Mouse (Mus musculus): Measurements from ENCODE around the gene Pyroxd1. TPM values are rescaled to one million over a fixed set of nuclear protein-coding genes. Genes with fewer than 3 reads are reported as not detected.

Pyroxd1 gene
- polyA plus RNA-seq, 1 experiment from 2014 or later, result 23.6 TPM

- ATAC-seq (ENCODE audit: low FRiP score), result no peak
- 95% methylated on average over 6 of the region's 6 CpGs for WGBS
- Histone ChIP-seq H3K4me1 (no peaks in the 10 kb centered on the region), H3K36me3 (peaks cover 15% of the 10 kb centered on the region), H3K4me2 (replicated peaks) (no peak overlapping the region), H3K27me3 (no peaks in the 10 kb centered on the region), H3K9ac (no peak overlapping the region), H3K4me3 (no peak overlapping the region), H3K27ac (no peak overlapping the region), H3K9me3 (replicated peaks) (no peaks in the 10 kb centered on the region)
Measured at GRCm38 (mm10) chr6:142379961-142380360, 34.5 kb downstream of the Pyroxd1 start.

DNA sequence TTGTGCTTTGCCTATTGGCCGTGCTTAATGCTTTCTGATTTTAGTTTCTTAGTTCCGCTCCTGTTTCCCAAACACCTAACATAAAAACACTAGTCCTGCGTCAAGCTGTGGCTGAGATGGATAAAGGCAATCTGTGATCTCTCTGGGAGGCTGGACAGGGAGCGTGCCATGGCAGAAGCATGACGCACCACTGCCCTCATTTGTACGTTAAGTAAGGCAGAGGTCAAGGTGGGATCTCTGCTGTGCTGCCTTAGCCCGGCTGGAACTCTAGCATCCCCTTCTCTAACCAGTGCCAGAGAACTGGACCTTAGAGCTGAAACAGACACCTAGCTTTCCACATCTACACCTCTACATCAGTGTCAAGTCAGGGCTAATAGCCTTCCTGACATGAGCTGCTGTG lies 36.2 kb downstream of the Pyroxd1 start:
- no peaks in the 10 kb centered on the region for H3K27me3 ChIP-seq
- H3K4me1 ChIP-seq, result peaks cover 5% of the 10 kb centered on the region; the same call in 1 of the 2 replicates
- H3K36me3 ChIP-seq, result 0 out of 2 replicates have a peak, but pooled peaks cover under 1% of the 10 kb centered on the region
- no peaks in the 10 kb centered on the region for H3K9me3 ChIP-seq (replicated peaks)
- WGBS, result 94% methylated on average over 7 of the region's 7 CpGs
- ATAC-seq (ENCODE audit: low FRiP score), result no peak
- no peak overlapping the region for H3K27ac ChIP-seq
- no peak overlapping the region for H3K9ac ChIP-seq
- no peak overlapping the region for H3K4me2 ChIP-seq (replicated peaks)
- H3K4me3 ChIP-seq, result no peak overlapping the region

DNA sequence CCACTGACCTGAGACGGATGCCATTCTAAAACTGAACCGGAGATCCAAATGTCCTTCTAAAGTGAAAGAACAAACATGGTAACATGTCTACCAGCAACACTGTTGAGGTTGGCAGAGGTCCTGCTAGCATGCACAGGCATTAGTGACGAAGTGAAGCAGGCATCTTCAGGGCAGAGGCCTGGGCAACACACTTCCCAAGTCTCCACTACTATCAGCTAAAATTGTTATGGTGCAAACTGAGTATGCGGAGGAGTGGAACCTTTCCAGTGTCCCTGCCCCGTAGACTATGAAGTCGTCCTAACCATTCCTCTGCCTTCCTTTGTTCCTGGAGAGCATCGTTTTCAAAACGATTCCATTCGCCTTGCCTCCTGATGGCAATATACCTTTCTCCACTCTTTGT lies 39.1 kb downstream of the Pyroxd1 start:
- Histone ChIP-seq H3K9me3 (replicated peaks) (no peaks in the 10 kb centered on the region), H3K27me3 (no peaks in the 10 kb centered on the region), H3K36me3 (no peaks in the 10 kb centered on the region), H3K4me3 (no peak overlapping the region), H3K4me1 (peaks cover 14% of the 10 kb centered on the region), H3K4me2 (replicated peaks) (no peak overlapping the region), H3K27ac (no peak overlapping the region), H3K9ac (no peak overlapping the region)
- 92% methylated on average over 9 of the region's 9 CpGs for WGBS
- no peak for ATAC-seq (ENCODE audit: low FRiP score)

DNA sequence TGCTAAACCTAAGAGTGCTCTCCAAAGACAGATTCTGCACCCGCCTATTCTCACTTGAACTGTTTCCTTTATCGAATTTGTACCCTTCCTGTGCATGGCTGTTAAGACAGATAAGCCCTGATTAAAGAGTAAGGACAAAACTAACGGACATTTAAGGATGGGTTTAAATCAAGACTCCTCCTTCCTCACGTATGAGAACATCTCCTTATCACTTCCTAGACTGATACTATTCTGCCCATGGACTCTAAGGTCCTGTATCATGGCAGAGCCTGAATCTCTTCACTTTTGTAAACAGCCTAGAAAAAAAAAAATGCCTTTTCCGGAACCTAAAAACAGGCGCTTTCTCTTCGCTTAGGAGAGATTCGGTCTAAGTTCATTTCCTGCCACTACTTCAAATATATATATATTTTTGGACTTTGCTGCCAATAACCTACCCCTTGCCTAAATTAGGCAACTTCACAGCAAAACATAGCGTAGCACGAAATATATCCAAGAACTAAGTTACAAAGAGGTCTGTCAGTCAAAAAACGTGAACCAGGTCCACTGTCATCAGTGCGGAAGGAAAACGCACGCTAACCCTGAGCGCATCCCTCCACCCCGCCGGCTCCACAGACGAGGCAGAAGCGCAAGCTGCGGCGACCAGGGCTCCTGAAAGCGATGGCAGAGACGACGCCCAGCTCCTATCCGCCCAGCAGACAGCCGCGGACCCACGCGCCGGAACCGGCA lies 41.0 kb downstream of the Pyroxd1 start:
- peak overlapping the region; percentile 68 for H3K4me2 ChIP-seq (replicated peaks)
- no peaks in the 10 kb centered on the region for H3K36me3 ChIP-seq
- peak; percentile 90 for ATAC-seq (ENCODE audit: low FRiP score)
- H3K27me3 ChIP-seq, result no peaks in the 10 kb centered on the region
- WGBS, result 6% methylated on average over 31 of the region's 31 CpGs
- H3K9me3 ChIP-seq (replicated peaks), result no peaks in the 10 kb centered on the region
- peaks cover 14% of the 10 kb centered on the region for H3K4me1 ChIP-seq
- peak overlapping the region; percentile 98 for H3K4me3 ChIP-seq
- H3K27ac ChIP-seq, result no peak overlapping the region
- peak overlapping the region; percentile 86 for H3K9ac ChIP-seq

DNA sequence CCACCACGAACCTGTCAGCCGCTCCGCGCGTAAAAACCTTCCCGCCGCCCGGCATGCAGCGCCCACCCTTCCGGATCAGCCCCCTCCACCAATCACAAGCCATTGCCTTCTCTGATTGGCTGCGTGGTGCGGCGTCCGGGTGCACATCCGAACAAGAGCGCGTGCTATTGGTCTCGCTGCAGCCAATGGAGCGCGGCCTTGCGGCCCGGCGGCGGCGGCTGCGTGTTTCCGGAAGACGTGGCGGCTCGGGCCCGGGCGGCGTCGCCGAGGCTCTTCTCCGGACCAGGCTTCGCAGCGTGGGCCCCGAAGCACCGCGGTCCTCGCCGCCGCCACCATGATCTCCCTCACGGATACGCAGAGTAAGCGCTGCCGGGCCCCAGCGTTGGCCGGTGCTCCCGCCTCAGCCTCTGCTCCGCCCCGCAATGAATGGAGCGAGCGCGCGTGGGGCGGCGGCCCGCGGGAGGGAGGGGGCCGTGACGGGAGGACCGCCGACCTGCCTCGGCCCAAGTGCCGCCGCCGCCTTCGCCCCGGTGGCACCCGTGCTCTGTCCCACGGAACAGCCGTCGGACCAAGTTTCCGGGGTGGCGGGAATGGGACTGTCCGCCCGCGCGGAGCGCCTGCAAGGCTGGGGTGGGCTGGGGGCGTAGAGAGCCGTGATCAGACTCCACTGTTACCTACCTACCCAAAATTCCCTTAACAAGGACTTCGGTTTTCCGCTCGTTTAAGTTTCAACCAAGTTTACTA lies 41.7 kb downstream of the Pyroxd1 start, which contains the start of the genes Recql and Golt1b:
Gene Recql, minus strand, starts transcription at position 77 of the 744 bp plus-strand sequence.
Gene Golt1b, plus strand, starts transcription at position 211 of the 744 bp plus-strand sequence.
- H3K9me3 ChIP-seq (replicated peaks), result no peaks in the 10 kb centered on the region
- peak; percentile 100 for ATAC-seq (ENCODE audit: low FRiP score)
- H3K27ac ChIP-seq, result no peak within 1 kb of the TSS; the same call in 1 of the 2 replicates
- peak within 1 kb of the TSS; percentile 86 for H3K9ac ChIP-seq
- WGBS, result under 1% methylated on average over 70 of the region's 87 CpGs
- peak within 1 kb of the TSS; percentile 71 for H3K4me2 ChIP-seq (replicated peaks)
- H3K4me3 ChIP-seq, result peak within 1 kb of the TSS; percentile 98
- H3K36me3 ChIP-seq, result no peaks in the 10 kb centered on the region
- H3K27me3 ChIP-seq, result no peaks in the 10 kb centered on the region
- H3K4me1 ChIP-seq, result peaks cover 14% of the 10 kb centered on the region

DNA sequence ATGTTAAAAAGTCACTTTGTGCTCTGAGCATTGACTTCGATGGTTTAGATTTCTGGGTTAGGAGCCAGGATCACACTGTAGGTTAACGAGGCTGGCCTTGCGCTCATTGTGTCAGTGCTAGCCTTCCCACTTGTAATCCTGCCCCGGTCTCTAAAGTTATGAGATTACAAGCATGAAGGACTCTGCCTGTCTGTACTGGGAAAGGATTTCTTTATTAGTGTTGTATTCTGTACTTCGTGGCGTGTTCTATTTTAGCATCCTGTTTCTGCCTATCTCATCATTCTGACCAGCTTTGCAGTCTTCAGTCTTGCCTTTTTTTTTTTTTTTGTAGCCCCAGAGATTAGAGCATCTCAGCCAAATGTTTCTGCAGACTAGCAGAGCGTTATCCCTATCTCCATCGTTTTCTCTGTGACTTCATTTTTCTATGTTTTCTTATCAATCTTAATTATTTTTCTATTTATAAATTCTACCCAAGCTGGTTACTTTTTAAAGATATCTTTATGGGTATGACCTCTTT lies 42.4 kb downstream of the Pyroxd1 start:
- ATAC-seq (ENCODE audit: low FRiP score), result no peak
- WGBS, result 23% methylated on average over 8 of the region's 8 CpGs

DNA sequence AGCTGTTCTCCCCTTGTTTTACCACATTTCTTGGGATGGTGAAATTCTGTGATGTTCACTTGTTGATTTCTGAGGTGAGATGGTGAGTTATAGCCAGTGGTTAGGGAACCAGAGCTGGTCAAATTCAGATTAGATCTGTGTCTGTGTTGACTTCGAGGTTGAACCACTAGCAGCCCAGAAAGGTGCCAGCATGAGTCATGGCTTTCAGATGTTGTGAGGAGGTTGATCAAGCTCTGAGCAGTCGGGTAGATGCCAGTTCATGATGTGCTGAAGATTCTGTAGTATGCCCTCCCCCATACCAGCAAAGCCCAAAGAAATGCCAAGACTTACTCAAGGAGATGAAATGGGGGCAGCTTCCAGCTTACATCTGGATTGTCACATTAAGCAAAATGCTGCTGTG lies 43.6 kb downstream of the Pyroxd1 start:
- 82% methylated on average over 2 of the region's 2 CpGs for WGBS
- H3K4me1 ChIP-seq, result peaks cover 14% of the 10 kb centered on the region
- no peak for ATAC-seq (ENCODE audit: low FRiP score)
- no peak overlapping the region for H3K4me2 ChIP-seq (replicated peaks)
- no peak overlapping the region for H3K9ac ChIP-seq
- no peaks in the 10 kb centered on the region for H3K27me3 ChIP-seq
- H3K4me3 ChIP-seq, result no peak overlapping the region
- H3K27ac ChIP-seq, result no peak overlapping the region
- no peaks in the 10 kb centered on the region for H3K9me3 ChIP-seq (replicated peaks)
- 0 out of 2 replicates have a peak, but pooled peaks cover 7% of the 10 kb centered on the region for H3K36me3 ChIP-seq

More for the DNA sequence above, 42.4 kb downstream of the Pyroxd1 start:
- Histone ChIP-seq H3K4me3 (peak overlapping the region; percentile 98), H3K4me1 (peaks cover 14% of the 10 kb centered on the region), H3K27me3 (no peaks in the 10 kb centered on the region), H3K36me3 (no peaks in the 10 kb centered on the region), H3K4me2 (replicated peaks) (peak overlapping the region; percentile 71), H3K9ac (peak overlapping the region; percentile 86), H3K27ac (no peak overlapping the region), H3K9me3 (replicated peaks) (no peaks in the 10 kb centered on the region)

GRCm38 (mm10) chr6:142392312-142392711 lies 46.9 kb downstream of the Pyroxd1 start:
- no peak overlapping the region for H3K4me2 ChIP-seq (replicated peaks)
- H3K27me3 ChIP-seq, result no peaks in the 10 kb centered on the region
- no peaks in the 10 kb centered on the region for H3K9me3 ChIP-seq (replicated peaks)
- WGBS, result 96% methylated on average over 5 of the region's 5 CpGs
- ATAC-seq (ENCODE audit: low FRiP score), result no peak
- no peak overlapping the region for H3K27ac ChIP-seq
- H3K4me3 ChIP-seq, result no peak overlapping the region
- H3K9ac ChIP-seq, result no peak overlapping the region
- peaks cover 8% of the 10 kb centered on the region for H3K4me1 ChIP-seq
- peaks cover 28% of the 10 kb centered on the region for H3K36me3 ChIP-seq

GRCm38 (mm10) chr6:142394669-142395068 lies 49.2 kb downstream of the Pyroxd1 start:
- Histone ChIP-seq H3K4me2 (replicated peaks) (no peak overlapping the region), H3K4me1 (no peaks in the 10 kb centered on the region), H3K27me3 (no peaks in the 10 kb centered on the region), H3K9ac (no peak overlapping the region), H3K27ac (no peak overlapping the region), H3K9me3 (replicated peaks) (no peaks in the 10 kb centered on the region), H3K36me3 (peaks cover 28% of the 10 kb centered on the region), H3K4me3 (no peak overlapping the region)
- 89% methylated on average over 5 of the region's 5 CpGs for WGBS
- ATAC-seq (ENCODE audit: low FRiP score), result no peak

- Histone ChIP-seq H3K36me3 (peaks cover 37% of the 10 kb centered on the region), H3K4me3 (no peak overlapping the region), H3K9ac (no peak overlapping the region), H3K4me2 (replicated peaks) (no peak overlapping the region), H3K27ac (no peak overlapping the region), H3K27me3 (no peaks in the 10 kb centered on the region), H3K9me3 (replicated peaks) (no peaks in the 10 kb centered on the region), H3K4me1 (no peaks in the 10 kb centered on the region)
- WGBS, result 97% methylated on average over 6 of the region's 6 CpGs
- ATAC-seq (ENCODE audit: low FRiP score), result no peak
Measured at GRCm38 (mm10) chr6:142395756-142396155, 50.3 kb downstream of the Pyroxd1 start.

GRCm38 (mm10) chr6:142411140-142411539 lies 65.7 kb downstream of the Pyroxd1 start:
- no peak for ATAC-seq (ENCODE audit: low FRiP score)
- H3K4me3 ChIP-seq, result no peak overlapping the region
- H3K27ac ChIP-seq, result no peak overlapping the region
- H3K9me3 ChIP-seq (replicated peaks), result no peaks in the 10 kb centered on the region
- peaks cover 38% of the 10 kb centered on the region for H3K27me3 ChIP-seq
- WGBS, result 38% methylated on average over 1 of the region's 1 CpGs
- H3K4me1 ChIP-seq, result peaks cover 11% of the 10 kb centered on the region; the same call in 1 of the 2 replicates
- H3K4me2 ChIP-seq (replicated peaks), result no peak overlapping the region
- H3K9ac ChIP-seq, result no peak overlapping the region
- no peaks in the 10 kb centered on the region for H3K36me3 ChIP-seq
